Mouse (Mus musculus) left cerebral cortex, adult 11 months (tissue): ENCODE measurements around the gene Rab14.

Source experiments
- DNase-seq: peaks from one replicate; pipeline ENCODE4 v3.0.0; 2022; ENCODE audit warnings: low spot score

Rab14 gene

GRCm38 (mm10) chr2:35153844-35154554 lies 46.9 kb downstream of the Rab14 start:
- no peak for DNase-seq

- no peak for DNase-seq
Measured at GRCm38 (mm10) chr2:35153179-35153578, 47.7 kb downstream of the Rab14 start.

GRCm38 (mm10) chr2:35151303-35151882 lies 49.5 kb downstream of the Rab14 start:
- no peak for DNase-seq

GRCm38 (mm10) chr2:35148806-35149205 lies 52.1 kb downstream of the Rab14 start:
- no peak for DNase-seq

- DNase-seq, result no peak
Measured at GRCm38 (mm10) chr2:35141673-35142072, 59.2 kb downstream of the Rab14 start.

- no peak for DNase-seq
Measured at GRCm38 (mm10) chr2:35138576-35138975, 62.3 kb downstream of the Rab14 start.

- DNase-seq, result no peak
Measured at GRCm38 (mm10) chr2:35133891-35134290, 67.0 kb downstream of the Rab14 start.

- no peak for DNase-seq
Measured at GRCm38 (mm10) chr2:35132662-35133055, 68.3 kb downstream of the Rab14 start.

GRCm38 (mm10) chr2:35131991-35132661 lies 68.8 kb downstream of the Rab14 start:
- peak; percentile 93 for DNase-seq

- no peak for DNase-seq
Measured at GRCm38 (mm10) chr2:35131491-35131890, 69.4 kb downstream of the Rab14 start.
